8 mouse cellular contexts compared by ENCODE assay signal in the genomic region with DNA sequence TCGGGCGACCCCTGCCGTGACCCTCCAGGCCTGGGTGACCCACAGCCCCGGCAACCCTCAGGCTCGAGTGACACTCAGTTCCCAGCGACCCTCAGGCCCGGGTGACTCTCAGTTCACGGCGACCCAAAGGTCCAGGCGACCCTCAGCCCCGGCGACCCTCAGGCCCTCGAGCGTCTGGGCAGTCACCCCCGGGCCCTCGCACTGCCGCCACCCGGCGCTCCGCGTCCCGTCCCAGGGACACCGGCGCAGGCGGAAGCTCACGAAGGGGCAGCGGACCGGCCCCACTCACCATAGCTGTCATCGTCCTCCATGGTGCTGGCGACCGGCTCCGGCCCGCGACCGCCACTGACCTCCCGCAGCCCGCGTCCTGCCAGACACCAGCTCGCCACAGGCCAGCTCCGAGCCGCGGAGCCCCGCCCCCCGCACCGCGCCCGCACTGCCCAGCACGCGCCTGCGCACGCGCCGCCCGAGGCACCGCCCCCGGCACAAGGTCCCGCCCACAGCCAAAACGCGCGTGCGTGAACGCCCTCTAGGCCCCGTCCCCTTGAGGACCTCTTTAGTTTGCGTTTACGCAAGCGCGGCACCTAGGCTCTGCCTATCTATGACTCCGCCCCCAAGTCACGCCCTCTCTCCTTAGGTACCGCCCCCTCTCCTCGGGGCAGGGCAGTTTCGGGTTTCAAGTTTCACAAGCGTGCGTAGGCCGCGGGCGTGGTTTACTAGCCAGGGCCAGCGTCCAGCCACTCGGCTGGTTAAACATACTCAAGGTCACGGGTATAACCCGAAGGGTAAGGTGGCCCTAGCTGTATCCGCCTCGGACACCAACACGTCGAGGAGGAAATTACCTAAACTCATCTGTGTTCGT. TPM values are rescaled to one million over a fixed set of nuclear protein-coding genes. Genes with fewer than 3 reads are reported as not detected.
DNase-seq lines count a peak whose midpoint lies in the region; ATAC-seq lines count a peak whose summit lies in the region.

Gene Cyth1 (minus strand): TSS at position 443 of the 862 bp plus-strand sequence.

- peak within 1 kb of the TSS; percentile 96 for H3K4me2 ChIP-seq in forebrain, embryonic 14.5 days (ENCODE audit: low read length)
- H3K4me2 ChIP-seq in neural tube, embryonic 15.5 days: peak within 1 kb of the TSS; percentile 88

- peaks cover 16% of the 10 kb centered on the region for H3K4me1 ChIP-seq in forebrain, embryonic 14.5 days (ENCODE audit: control insufficient read depth, insufficient read depth, low read length)
- H3K4me1 ChIP-seq in neural tube, embryonic 15.5 days: peaks cover 28% of the 10 kb centered on the region

- H3K36me3 ChIP-seq in forebrain, embryonic 14.5 days (ENCODE audit: control insufficient read depth, insufficient read depth, low read length): no peaks in the 10 kb centered on the region
- no peaks in the 10 kb centered on the region for H3K36me3 ChIP-seq in neural tube, embryonic 15.5 days

- peak within 1 kb of the TSS; percentile 80 for H3K9ac ChIP-seq in forebrain, embryonic 14.5 days (ENCODE audit: low read length)
- H3K9ac ChIP-seq in neural tube, embryonic 15.5 days (replicated peaks): peak within 1 kb of the TSS; percentile 79

- intact Hi-C loops in heart, postnatal 14 days (cut with DNase I): no loop called here

- under 1% methylated on average over 81 of the region's 86 CpGs for WGBS in forebrain, embryonic 14.5 days
- under 1% methylated on average over 84 of the region's 86 CpGs for WGBS in neural tube, embryonic 15.5 days

- peak; percentile 99 for DNase-seq in ES-CJ7 (ENCODE audit: low read depth, low spot score)
- peak; percentile 99 for DNase-seq in cerebellum, adult 11 months
- DNase-seq in forebrain, embryonic 14.5 days (ENCODE audit: low spot score): peak; percentile 98
- peak; percentile 100 for DNase-seq in heart, postnatal 14 days
- DNase-seq in layer of hippocampus, adult 11-12 months (ENCODE audit: low spot score): peak; percentile 98
- peak; percentile 100 for DNase-seq in lung, adult 18-20 months
- DNase-seq in testis, postnatal 14 days (ENCODE audit: low spot score): peak; percentile 99

- H3K27ac ChIP-seq in forebrain, embryonic 14.5 days (ENCODE audit: low read depth, low read length): peak within 1 kb of the TSS; percentile 58
- peak within 1 kb of the TSS; percentile 81 for H3K27ac ChIP-seq in neural tube, embryonic 15.5 days (replicated peaks)

- no peaks in the 10 kb centered on the region for H3K9me3 ChIP-seq in forebrain, embryonic 14.5 days (replicated peaks; ENCODE audit: control insufficient read depth, low read length)
- no peaks in the 10 kb centered on the region for H3K9me3 ChIP-seq in neural tube, embryonic 15.5 days (replicated peaks)

- H3K4me3 ChIP-seq in forebrain, embryonic 14.5 days (ENCODE audit: low read depth, low read length): peak within 1 kb of the TSS; percentile 80
- peak within 1 kb of the TSS; percentile 85 for H3K4me3 ChIP-seq in neural tube, embryonic 15.5 days (replicated peaks)

- no peaks in the 10 kb centered on the region for H3K27me3 ChIP-seq in forebrain, embryonic 14.5 days (replicated peaks; ENCODE audit: control insufficient read depth, insufficient read depth, low read length)
- H3K27me3 ChIP-seq in neural tube, embryonic 15.5 days (replicated peaks): no peaks in the 10 kb centered on the region

- peak; percentile 96 for ATAC-seq in forebrain, embryonic 14.5 days
- peak; percentile 95 for ATAC-seq in neural tube, embryonic 15.5 days (ENCODE audit: low FRiP score)

RNA-seq across cellular contexts. Expression of gene Cyth1, which starts in this region (rescaled TPM):
- 21.9 and 24.8 TPM in 2 replicates for polyA plus RNA-seq in forebrain, embryonic 14.5 days (2014; fragmentation: Nextera tagmentation; extraction: Ambion mirVana)
- total RNA-seq in heart, postnatal 14 days (2021): 10 to 100 TPM; 56.4 to 60.9 TPM
- polyA plus RNA-seq in neural tube, embryonic 15.5 days (2015; fragmentation: Nextera tagmentation; extraction: Ambion mirVana): 22.5 and 24.8 TPM in 2 replicates

Comparison
In these comparisons a context has a peak if more than half of its experiments do, and no peak if none do; other contexts are left out.
1. Peak in every context shown above with its lines: DNase-seq, ATAC-seq, H3K4me3 ChIP-seq and H3K27ac ChIP-seq.